Mouse (Mus musculus) urinary bladder, postnatal 14 days (tissue): Measurements from ENCODE around the gene Soga1.

Experiments
- DNase-seq: peaks from one replicate; pipeline ENCODE4 v3.0.0; 2021; ENCODE audit warnings: low spot score

Gene Soga1

GRCm38 (mm10) chr2:156987316-156987715 lies 91.7 kb downstream of the Soga1 start:
- no peak for DNase-seq

GRCm38 (mm10) chr2:156982864-156983263 lies 96.2 kb downstream of the Soga1 start:
- no peak for DNase-seq

DNA sequence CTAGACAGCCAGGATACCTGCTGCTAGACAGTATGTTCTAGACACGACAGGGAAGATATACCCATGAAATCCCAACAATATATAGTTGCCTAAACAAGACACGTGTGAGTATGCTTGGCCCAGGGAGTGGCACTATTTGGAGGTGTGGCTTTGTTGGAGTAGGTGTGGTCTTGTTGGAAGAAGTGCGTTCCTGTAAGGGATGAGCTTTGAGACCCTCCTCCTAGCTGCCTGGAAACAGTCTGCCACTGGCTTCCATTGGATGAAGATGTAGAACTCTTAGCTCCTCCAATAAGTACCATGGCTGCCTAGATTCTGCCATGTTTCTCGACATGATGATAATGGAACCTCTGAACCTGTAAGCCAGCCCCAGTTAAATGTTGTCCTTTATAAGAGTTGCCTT lies 97.8 kb downstream of the Soga1 start:
- DNase-seq = no peak

- no peak for DNase-seq
Measured at GRCm38 (mm10) chr2:156980059-156980458, 99.0 kb downstream of the Soga1 start.

GRCm38 (mm10) chr2:156976711-156977110 lies 102.3 kb downstream of the Soga1 start:
- DNase-seq = no peak

DNA sequence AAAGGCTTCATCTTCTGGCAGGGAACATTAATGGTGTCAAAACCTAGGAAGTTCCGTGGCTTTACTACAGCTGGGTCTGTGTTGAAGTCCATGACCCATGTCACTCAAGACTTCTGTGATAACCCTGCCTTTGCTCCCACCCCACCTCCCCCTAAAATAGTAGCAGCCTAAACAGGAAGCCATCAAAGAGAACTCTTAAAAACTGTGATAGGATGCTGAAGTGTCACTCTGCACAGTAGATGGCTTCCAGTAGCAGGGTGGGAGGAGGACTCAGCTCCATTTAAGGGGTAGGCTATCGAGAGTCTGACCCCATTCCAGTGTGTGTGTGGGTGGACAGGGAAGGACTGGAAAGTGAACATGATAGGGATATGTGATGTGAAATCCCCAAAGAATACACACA lies 104.1 kb downstream of the Soga1 start:
- DNase-seq = no peak

DNA sequence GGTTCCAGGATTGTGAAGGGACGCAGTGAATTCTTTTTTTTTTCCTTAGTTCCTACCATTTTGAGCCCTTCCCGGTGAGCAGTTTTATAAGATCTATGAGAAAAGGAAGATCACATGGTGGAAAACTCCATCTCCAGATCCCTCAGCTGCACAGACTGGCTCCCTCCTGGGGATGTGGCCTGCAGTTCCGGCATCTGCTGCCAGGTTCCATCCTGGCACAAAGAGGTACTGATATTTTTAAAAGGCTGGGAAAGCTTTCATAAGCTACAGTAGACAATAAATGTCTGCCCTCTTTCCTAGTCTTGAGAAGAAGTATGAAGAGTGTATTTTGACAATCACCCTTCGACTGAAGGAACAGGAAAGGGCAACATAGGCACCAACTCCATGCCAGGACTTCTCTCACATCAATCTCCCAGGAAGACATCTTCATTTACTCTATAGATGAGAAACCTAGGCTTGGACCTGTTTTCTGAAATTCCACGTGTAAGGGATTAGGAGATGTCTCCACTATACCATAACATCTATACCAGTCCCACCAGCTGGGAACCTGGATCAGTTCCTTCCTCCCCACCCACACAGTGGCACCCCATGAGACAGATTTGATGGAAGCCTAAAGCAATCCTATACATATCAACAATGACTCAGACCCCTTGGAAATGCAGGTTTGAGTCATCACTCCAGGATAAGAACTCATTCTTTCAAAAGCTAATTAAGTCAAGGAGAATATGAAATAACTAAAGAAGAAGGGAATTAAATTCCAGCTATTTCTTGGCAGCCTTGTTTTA lies 105.5 kb downstream of the Soga1 start:
- no peak for DNase-seq

DNA sequence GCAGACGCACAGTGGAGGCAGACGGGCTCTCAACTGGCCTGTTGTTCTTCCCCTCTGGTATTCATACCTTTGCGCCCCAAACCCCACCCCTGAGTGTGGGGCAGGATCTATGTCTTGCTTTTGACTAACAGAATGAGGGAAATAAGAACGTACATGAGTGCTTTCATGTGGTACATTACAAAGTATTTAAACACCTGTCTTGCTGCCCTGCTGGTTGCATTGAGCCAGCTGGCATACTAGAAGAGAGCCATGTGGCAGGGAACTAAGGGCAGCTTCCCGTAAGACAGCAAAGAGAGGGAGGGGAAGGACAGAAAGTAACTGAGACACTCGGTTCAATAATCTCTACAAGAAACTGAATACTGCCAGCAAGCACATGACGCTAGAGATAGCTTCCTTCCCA lies 108.8 kb downstream of the Soga1 start:
- DNase-seq = no peak

GRCm38 (mm10) chr2:156968501-156968900 lies 110.6 kb downstream of the Soga1 start:
- DNase-seq = no peak

DNA sequence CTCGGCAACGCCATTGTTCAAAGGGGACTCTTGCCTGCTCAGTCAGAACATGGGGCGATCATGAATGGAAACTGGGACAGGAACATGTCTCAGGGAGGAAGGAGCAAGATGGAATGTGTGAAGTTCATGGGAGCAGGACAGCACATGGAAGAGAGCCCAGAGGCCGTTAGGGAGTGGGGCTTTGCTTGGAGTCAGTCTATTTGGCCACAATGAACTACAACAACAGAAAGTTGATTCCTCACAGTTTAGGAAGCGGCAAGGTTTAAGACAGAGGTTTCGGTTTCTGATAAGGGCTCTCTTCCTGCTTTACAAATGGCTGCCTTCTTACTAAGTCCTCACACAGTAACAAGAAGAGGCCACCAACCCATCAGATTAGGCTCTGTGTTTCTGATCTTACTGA lies 111.7 kb downstream of the Soga1 start:
- DNase-seq = no peak
